Mouse (Mus musculus): Measurements from ENCODE around the gene Esrrg. TPM values are rescaled to one million over a fixed set of nuclear protein-coding genes. Genes with fewer than 3 reads are reported as not detected.

The Esrrg gene
- polyA plus RNA-seq, 1 experiment = 0.27 TPM

GRCm38 (mm10) chr1:188154466-188155110 is 546.0 kb downstream of the Esrrg start:
- DNase-seq (ENCODE audit: low read depth in 1 of 2, low spot score in 2 of 2) = no peak
- no peaks in the 10 kb centered on the region for H3K27me3 ChIP-seq (ENCODE audit: control insufficient read depth, insufficient read depth, low read length)
- no peaks in the 10 kb centered on the region for H3K4me1 ChIP-seq (ENCODE audit: control insufficient read depth, insufficient read depth, insufficient read length)
- no peak overlapping the region for H3K27ac ChIP-seq (ENCODE audit: insufficient read depth, low read length)
- no peaks in the 10 kb centered on the region for H3K36me3 ChIP-seq (ENCODE audit: control insufficient read depth, insufficient read depth, low read length)
- no peak overlapping the region for H3K4me3 ChIP-seq (ENCODE audit: extremely low read depth, insufficient read depth, insufficient read length)
- TF ChIP-seq CTCF (IDR thresholded peaks at IDR 0.05; ENCODE audit: extremely low read depth, insufficient read depth, insufficient read length, insufficient replicate concordance) (no peak), POLR2A (IDR thresholded peaks at IDR 0.05; ENCODE audit: low read depth, low read length) (no peak)
- WGBS = 90% methylated on average over 14 of the region's 14 CpGs

GRCm38 (mm10) chr1:188155135-188155779 is 546.7 kb downstream of the Esrrg start:
- Histone ChIP-seq H3K27ac (ENCODE audit: insufficient read depth, low read length) (no peak overlapping the region), H3K4me3 (ENCODE audit: extremely low read depth, insufficient read depth, insufficient read length) (no peak overlapping the region), H3K4me1 (ENCODE audit: control insufficient read depth, insufficient read depth, insufficient read length) (no peaks in the 10 kb centered on the region), H3K36me3 (ENCODE audit: control insufficient read depth, insufficient read depth, low read length) (no peaks in the 10 kb centered on the region), H3K27me3 (ENCODE audit: control insufficient read depth, insufficient read depth, low read length) (no peaks in the 10 kb centered on the region)
- TF ChIP-seq CTCF (IDR thresholded peaks at IDR 0.05; ENCODE audit: extremely low read depth, insufficient read depth, insufficient read length, insufficient replicate concordance) (no peak), POLR2A (IDR thresholded peaks at IDR 0.05; ENCODE audit: low read depth, low read length) (no peak)
- WGBS = 91% methylated on average over 22 of the region's 22 CpGs
- DNase-seq (ENCODE audit: low read depth in 1 of 2, low spot score in 2 of 2) = no peak

- Histone ChIP-seq H3K36me3 (ENCODE audit: control insufficient read depth, insufficient read depth, low read length) (no peaks in the 10 kb centered on the region), H3K4me3 (ENCODE audit: extremely low read depth, insufficient read depth, insufficient read length) (no peak overlapping the region), H3K27me3 (ENCODE audit: control insufficient read depth, insufficient read depth, low read length) (no peaks in the 10 kb centered on the region), H3K27ac (ENCODE audit: insufficient read depth, low read length) (no peak overlapping the region), H3K4me1 (ENCODE audit: control insufficient read depth, insufficient read depth, insufficient read length) (no peaks in the 10 kb centered on the region)
- no peak for DNase-seq (ENCODE audit: low read depth in 1 of 2, low spot score in 2 of 2)
- TF ChIP-seq POLR2A (IDR thresholded peaks at IDR 0.05; ENCODE audit: low read depth, low read length) = no peak
- no peak for TF ChIP-seq CTCF (IDR thresholded peaks at IDR 0.05; ENCODE audit: extremely low read depth, insufficient read depth, insufficient read length, insufficient replicate concordance)
- 97% methylated on average over 5 of the region's 5 CpGs for WGBS
These were observed 547.9 kb downstream of the Esrrg start for GRCm38 (mm10) chr1:188156520-188156919.

- no peak for DNase-seq (ENCODE audit: low read depth in 1 of 2, low spot score in 2 of 2)
- 80% methylated on average over 7 of the region's 7 CpGs for WGBS
- no peak overlapping the region for H3K27ac ChIP-seq (ENCODE audit: insufficient read depth, low read length)
- no peaks in the 10 kb centered on the region for H3K27me3 ChIP-seq (ENCODE audit: control insufficient read depth, insufficient read depth, low read length)
- H3K4me1 ChIP-seq (ENCODE audit: control insufficient read depth, insufficient read depth, insufficient read length) = no peaks in the 10 kb centered on the region
- H3K36me3 ChIP-seq (ENCODE audit: control insufficient read depth, insufficient read depth, low read length) = no peaks in the 10 kb centered on the region
- H3K4me3 ChIP-seq (ENCODE audit: extremely low read depth, insufficient read depth, insufficient read length) = no peak overlapping the region
- TF ChIP-seq POLR2A (IDR thresholded peaks at IDR 0.05; ENCODE audit: low read depth, low read length) (no peak), CTCF (IDR thresholded peaks at IDR 0.05; ENCODE audit: extremely low read depth, insufficient read depth, insufficient read length, insufficient replicate concordance) (no peak)
These were observed 548.8 kb downstream of the Esrrg start for GRCm38 (mm10) chr1:188157237-188157955.

GRCm38 (mm10) chr1:188158675-188159074 is 550.1 kb downstream of the Esrrg start:
- Histone ChIP-seq H3K27ac (ENCODE audit: insufficient read depth, low read length) (no peak overlapping the region), H3K4me1 (ENCODE audit: control insufficient read depth, insufficient read depth, insufficient read length) (no peaks in the 10 kb centered on the region)
- WGBS = 73% methylated on average over 1 of the region's 1 CpGs

GRCm38 (mm10) chr1:188159108-188159507 is 550.5 kb downstream of the Esrrg start:
- Histone ChIP-seq H3K4me3 (ENCODE audit: extremely low read depth, insufficient read depth, insufficient read length) (no peak overlapping the region), H3K36me3 (ENCODE audit: control insufficient read depth, insufficient read depth, low read length) (no peaks in the 10 kb centered on the region), H3K27ac (ENCODE audit: insufficient read depth, low read length) (no peak overlapping the region), H3K4me1 (ENCODE audit: control insufficient read depth, insufficient read depth, insufficient read length) (no peaks in the 10 kb centered on the region), H3K27me3 (ENCODE audit: control insufficient read depth, insufficient read depth, low read length) (no peaks in the 10 kb centered on the region)
- DNase-seq (ENCODE audit: low read depth in 1 of 2, low spot score in 2 of 2) = no peak
- no peak for TF ChIP-seq CTCF (IDR thresholded peaks at IDR 0.05; ENCODE audit: extremely low read depth, insufficient read depth, insufficient read length, insufficient replicate concordance)
- TF ChIP-seq POLR2A (IDR thresholded peaks at IDR 0.05; ENCODE audit: low read depth, low read length) = no peak
- 86% methylated on average over 2 of the region's 2 CpGs for WGBS

More at GRCm38 (mm10) chr1:188158675-188159074, 550.1 kb downstream of the Esrrg start:
- no peak for DNase-seq (ENCODE audit: low read depth in 1 of 2, low spot score in 2 of 2)
- TF ChIP-seq CTCF (IDR thresholded peaks at IDR 0.05; ENCODE audit: extremely low read depth, insufficient read depth, insufficient read length, insufficient replicate concordance) (no peak), POLR2A (IDR thresholded peaks at IDR 0.05; ENCODE audit: low read depth, low read length) (no peak)
- no peaks in the 10 kb centered on the region for H3K27me3 ChIP-seq (ENCODE audit: control insufficient read depth, insufficient read depth, low read length)
- H3K36me3 ChIP-seq (ENCODE audit: control insufficient read depth, insufficient read depth, low read length) = no peaks in the 10 kb centered on the region
- no peak overlapping the region for H3K4me3 ChIP-seq (ENCODE audit: extremely low read depth, insufficient read depth, insufficient read length)
